In the genomic region with DNA sequence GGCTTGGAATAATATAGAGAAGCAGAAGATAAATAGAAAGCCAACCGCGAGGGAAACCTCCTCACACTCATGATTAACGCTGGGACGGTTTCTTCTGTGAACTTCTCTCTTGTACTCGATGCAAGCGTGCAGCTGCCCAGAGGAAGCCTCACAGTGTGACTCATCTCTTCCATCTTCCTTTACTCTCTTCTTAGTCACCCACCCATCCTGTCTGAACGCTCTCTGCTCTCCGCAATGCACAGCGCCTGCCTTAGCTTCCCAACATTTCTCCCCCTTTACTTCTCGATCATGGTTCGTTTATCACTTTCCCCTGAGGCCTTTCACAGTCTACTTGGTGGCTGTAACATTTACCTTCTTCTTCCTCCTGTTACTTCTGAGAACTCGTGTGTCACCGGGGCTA, we compare ENCODE assay signal across 9 mouse cellular contexts. TPM values are rescaled to one million over a fixed set of nuclear protein-coding genes. Genes with fewer than 3 reads are reported as not detected.
A peak's percentile ranks its signal among the peaks of the same experiment; 100 is the strongest.
DNase-seq lines count a peak whose midpoint lies in the region; ATAC-seq and TF ChIP-seq lines count a peak whose summit lies in the region.
"Had no signal": no experiment of that assay in that cellular context is flagged by ENCODE, and none has a peak within 500 bp of the region (broad histone marks: within the 10 kb centered on the region; RNA-seq: fewer than 3 reads in every experiment).

No protein-coding gene starts in this region.

- no peak overlapping the region for H3K9ac ChIP-seq in limb, embryonic 14.5 days (ENCODE audit: low read depth, low read length, severe bottlenecking)
- H3K9ac ChIP-seq in heart, embryonic 16.5 days (ENCODE audit: low read length), result no peak overlapping the region
- H3K9ac ChIP-seq: limb, embryonic 12.5 days had no signal

- DNase-seq in limb, embryonic 14.5 days (ENCODE audit: low spot score), result peak; percentile 13
- no peak for DNase-seq in limb, embryonic 10.5 days (ENCODE audit: low spot score)
- no peak for DNase-seq in ovary, postnatal 36 days (ENCODE audit: low spot score)
- no peak for DNase-seq in cerebellum, adult 2 months

- H3K36me3 ChIP-seq in limb, embryonic 14.5 days (ENCODE audit: control insufficient read depth, insufficient read depth, low read length), result peaks cover 3% of the 10 kb centered on the region; the same call in 1 of the 2 replicates
- peaks cover 4% of the 10 kb centered on the region; the same call in 1 of the 2 replicates for H3K36me3 ChIP-seq in limb, embryonic 10.5 days
- peaks cover 3% of the 10 kb centered on the region; the same call in 1 of the 2 replicates for H3K36me3 ChIP-seq in heart, embryonic 16.5 days (ENCODE audit: control insufficient read depth, insufficient read depth)
- H3K36me3 ChIP-seq: limb, embryonic 12.5 days had no signal

- no peaks in the 10 kb centered on the region for H3K9me3 ChIP-seq in limb, embryonic 14.5 days (ENCODE audit: control insufficient read depth, low read length)
- no peaks in the 10 kb centered on the region for H3K9me3 ChIP-seq in limb, embryonic 10.5 days (replicated peaks)
- H3K9me3 ChIP-seq in heart, embryonic 16.5 days (replicated peaks; ENCODE audit: control insufficient read depth, low read length), result no peaks in the 10 kb centered on the region
- H3K9me3 ChIP-seq: limb, embryonic 12.5 days had no signal

- H3K4me1 ChIP-seq in limb, embryonic 14.5 days (ENCODE audit: control insufficient read depth, insufficient read depth, low read length), result 0 out of 2 replicates have a peak, but pooled peaks cover 2% of the 10 kb centered on the region
- H3K4me1 ChIP-seq in limb, embryonic 10.5 days, result peaks cover 5% of the 10 kb centered on the region
- H3K4me1 ChIP-seq in heart, embryonic 16.5 days (ENCODE audit: control insufficient read depth, insufficient read depth, low read length), result peaks cover 10% of the 10 kb centered on the region
- H3K4me1 ChIP-seq in cerebellum, adult 2 months (ENCODE audit: control insufficient read depth, insufficient read depth, low read length), result no peaks in the 10 kb centered on the region
- H3K4me1 ChIP-seq: limb, embryonic 12.5 days had no signal

- ATAC-seq in limb, embryonic 14.5 days (ENCODE audit: low FRiP score, low read depth), result no peak
- ATAC-seq in activated CD4-positive, CD25-positive, alpha-beta regulatory T cell, adult 4 months, result peak; percentile 94
- peak; percentile 78; the same call in 1 of the 2 replicates for ATAC-seq in heart, embryonic 16.5 days (replicated peaks; ENCODE audit: extremely low read depth, insufficient read depth, low FRiP score)
- peak; percentile 61; the same call in 1 of the 2 replicates for ATAC-seq in neutrophil, adult 5-6 weeks (ENCODE audit: extremely low read depth, insufficient number of reproducible peaks, low FRiP score, poor library complexity, severe bottlenecking)
- ATAC-seq in cerebellum, adult (ENCODE audit: insufficient number of reproducible peaks, low FRiP score, low TSS enrichment), result no peak

- no peak for TF ChIP-seq POLR2A in limb, embryonic 14.5 days (IDR thresholded peaks at IDR 0.05; ENCODE audit: borderline replicate concordance, extremely low read depth, insufficient read depth, insufficient read length)
- no peak for TF ChIP-seq POLR2A in cerebellum, adult 2 months (IDR thresholded peaks at IDR 0.05; ENCODE audit: borderline replicate concordance, insufficient read depth, low read length)

- 74% methylated on average over 13 of the region's 13 CpGs for WGBS in limb, embryonic 14.5 days
- 83% methylated on average over 13 of the region's 13 CpGs for WGBS in limb, embryonic 10.5 days
- WGBS in heart, embryonic 16.5 days, result 58% methylated on average over 13 of the region's 13 CpGs
- 90% methylated on average over 13 of the region's 13 CpGs for WGBS in cerebellum, adult 2 months

- no peak overlapping the region for H3K4me3 ChIP-seq in limb, embryonic 14.5 days (replicated peaks; ENCODE audit: low read length)
- no peak overlapping the region for H3K4me3 ChIP-seq in limb, embryonic 10.5 days
- H3K4me3 ChIP-seq in heart, embryonic 16.5 days (ENCODE audit: low read length), result no peak overlapping the region
- no peak overlapping the region for H3K4me3 ChIP-seq in cerebellum, adult 2 months (replicated peaks; ENCODE audit: insufficient read depth, low read depth, low read length)
- H3K4me3 ChIP-seq: limb, embryonic 12.5 days had no signal

- no peaks in the 10 kb centered on the region for H3K27me3 ChIP-seq in limb, embryonic 14.5 days (ENCODE audit: control insufficient read depth, insufficient read depth, low read length)
- no peaks in the 10 kb centered on the region for H3K27me3 ChIP-seq in limb, embryonic 10.5 days (ENCODE audit: low read depth, poor library complexity, severe bottlenecking)
- no peaks in the 10 kb centered on the region for H3K27me3 ChIP-seq in heart, embryonic 16.5 days (ENCODE audit: control insufficient read depth, insufficient read depth, low read length)
- H3K27me3 ChIP-seq in cerebellum, adult 2 months (ENCODE audit: control insufficient read depth, insufficient read depth, low read length), result no peaks in the 10 kb centered on the region
- H3K27me3 ChIP-seq: limb, embryonic 12.5 days had no signal

- no peak overlapping the region for H3K27ac ChIP-seq in limb, embryonic 14.5 days (replicated peaks; ENCODE audit: low read depth, low read length)
- no peak overlapping the region for H3K27ac ChIP-seq in limb, embryonic 10.5 days
- H3K27ac ChIP-seq in heart, embryonic 16.5 days (ENCODE audit: low read length), result peak overlapping the region; percentile 60
- no peak overlapping the region for H3K27ac ChIP-seq in cerebellum, adult 2 months (ENCODE audit: insufficient read depth, low read length)
- H3K27ac ChIP-seq: limb, embryonic 12.5 days had no signal

- H3K4me2 ChIP-seq in limb, embryonic 14.5 days (replicated peaks; ENCODE audit: low read depth, low read length, severe bottlenecking), result no peak overlapping the region
- no peak overlapping the region for H3K4me2 ChIP-seq in heart, embryonic 16.5 days (ENCODE audit: low read depth, low read length)
- H3K4me2 ChIP-seq: limb, embryonic 12.5 days had no signal

- no peak for TF ChIP-seq CTCF in cerebellum, adult 2 months (IDR thresholded peaks at IDR 0.05; ENCODE audit: borderline replicate concordance, insufficient read depth, low read depth, low read length)

RNA-seq across cellular contexts. Expression of a gene that starts 20.1 kb away (rescaled TPM):
- not detected in 2 replicates for polyA plus RNA-seq in limb, embryonic 14.5 days (2012; rRNA removed)
- not detected in 2 replicates for polyA plus RNA-seq in limb, embryonic 14.5 days (2014; fragmentation: Nextera tagmentation; extraction: Ambion mirVana)
- polyA plus RNA-seq in limb, embryonic 10.5 days (2016; fragmentation: Nextera tagmentation; extraction: Ambion mirVana), result not detected in 2 replicates
- not detected for polyA plus RNA-seq in activated CD4-positive, CD25-positive, alpha-beta regulatory T cell, adult 4 months (2017; shearing (Covaris generic))
- polyA plus RNA-seq in heart, embryonic 16.5 days (2015; fragmentation: Nextera tagmentation; extraction: Ambion mirVana), result not detected in 2 replicates
- total RNA-seq in neutrophil, adult 5-6 weeks (2017), result not detected in 2 replicates
- polyA plus RNA-seq in cerebellum, adult 2 months (2012; rRNA removed), result not detected in 2 replicates
- polyA plus RNA-seq: limb, embryonic 12.5 days had no signal

RNA-seq across cellular contexts. Expression of a gene that starts 31.7 kb away (rescaled TPM):
- 7.2 and 9.8 TPM in 2 replicates for polyA plus RNA-seq in limb, embryonic 14.5 days (2012; rRNA removed)
- 9.6 and 11.2 TPM in 2 replicates for polyA plus RNA-seq in limb, embryonic 14.5 days (2014; fragmentation: Nextera tagmentation; extraction: Ambion mirVana)
- 7.5 and 9.1 TPM in 2 replicates for polyA plus RNA-seq in limb, embryonic 10.5 days (2016; fragmentation: Nextera tagmentation; extraction: Ambion mirVana)
- polyA plus RNA-seq in activated CD4-positive, CD25-positive, alpha-beta regulatory T cell, adult 4 months (2017; shearing (Covaris generic)), result 10 to 100 TPM; 23.3 to 28.0 TPM
- 6.5 and 7.3 TPM in 2 replicates for polyA plus RNA-seq in heart, embryonic 16.5 days (2015; fragmentation: Nextera tagmentation; extraction: Ambion mirVana)
- 12.3 and 19.2 TPM in 2 replicates for total RNA-seq in neutrophil, adult 5-6 weeks (2017)
- polyA plus RNA-seq in cerebellum, adult 2 months (2012; rRNA removed), result 8.0 and 8.7 TPM in 2 replicates

RNA-seq across cellular contexts. Expression of a gene that starts 31.8 kb away (rescaled TPM):
- 15.6 and 19.8 TPM in 2 replicates for polyA plus RNA-seq in limb, embryonic 14.5 days (2012; rRNA removed)
- 10.4 and 11.0 TPM in 2 replicates for polyA plus RNA-seq in limb, embryonic 14.5 days (2014; fragmentation: Nextera tagmentation; extraction: Ambion mirVana)
- polyA plus RNA-seq in limb, embryonic 10.5 days (2016; fragmentation: Nextera tagmentation; extraction: Ambion mirVana), result 4.9 and 6.9 TPM in 2 replicates
- 1 to 10 TPM; 5.6 to 8.7 TPM for polyA plus RNA-seq in activated CD4-positive, CD25-positive, alpha-beta regulatory T cell, adult 4 months (2017; shearing (Covaris generic))
- polyA plus RNA-seq in heart, embryonic 16.5 days (2015; fragmentation: Nextera tagmentation; extraction: Ambion mirVana), result 8.7 and 9.1 TPM in 2 replicates
- 90.4 and 96.4 TPM in 2 replicates for total RNA-seq in neutrophil, adult 5-6 weeks (2017)
- 49.6 and 54.8 TPM in 2 replicates for polyA plus RNA-seq in cerebellum, adult 2 months (2012; rRNA removed)

RNA-seq across cellular contexts. Expression of a gene that starts 39.6 kb away (rescaled TPM):
- 0.24 and 0.30 TPM in 2 replicates for polyA plus RNA-seq in limb, embryonic 14.5 days (2012; rRNA removed)
- polyA plus RNA-seq in limb, embryonic 14.5 days (2014; fragmentation: Nextera tagmentation; extraction: Ambion mirVana), result 0.14 TPM in 1 of 2 replicates, not detected in the other
- not detected in 2 replicates for polyA plus RNA-seq in limb, embryonic 10.5 days (2016; fragmentation: Nextera tagmentation; extraction: Ambion mirVana)
- polyA plus RNA-seq in activated CD4-positive, CD25-positive, alpha-beta regulatory T cell, adult 4 months (2017; shearing (Covaris generic)), result not detected
- 0.95 and 1.2 TPM in 2 replicates for polyA plus RNA-seq in heart, embryonic 16.5 days (2015; fragmentation: Nextera tagmentation; extraction: Ambion mirVana)
- not detected in 2 replicates for total RNA-seq in neutrophil, adult 5-6 weeks (2017)
- 0.10 and 0.33 TPM in 2 replicates for polyA plus RNA-seq in cerebellum, adult 2 months (2012; rRNA removed)

Comparison
In these comparisons a context has a peak if more than half of its experiments do, and no peak if none do; other contexts are left out.
1. ATAC-seq: peak in activated CD4-positive, CD25-positive, alpha-beta regulatory T cell, adult 4 months (single experiment), heart, embryonic 16.5 days (single experiment) and neutrophil, adult 5-6 weeks (single experiment); none in limb, embryonic 14.5 days (single experiment) and cerebellum, adult (single experiment).